Mouse (Mus musculus): ENCODE data around the gene Ggta1. TPM values are rescaled to one million over a fixed set of nuclear protein-coding genes. Genes with fewer than 3 reads are reported as not detected.

Ggta1 gene
- polyA plus RNA-seq, 1 experiment, result 6.1 TPM

DNA sequence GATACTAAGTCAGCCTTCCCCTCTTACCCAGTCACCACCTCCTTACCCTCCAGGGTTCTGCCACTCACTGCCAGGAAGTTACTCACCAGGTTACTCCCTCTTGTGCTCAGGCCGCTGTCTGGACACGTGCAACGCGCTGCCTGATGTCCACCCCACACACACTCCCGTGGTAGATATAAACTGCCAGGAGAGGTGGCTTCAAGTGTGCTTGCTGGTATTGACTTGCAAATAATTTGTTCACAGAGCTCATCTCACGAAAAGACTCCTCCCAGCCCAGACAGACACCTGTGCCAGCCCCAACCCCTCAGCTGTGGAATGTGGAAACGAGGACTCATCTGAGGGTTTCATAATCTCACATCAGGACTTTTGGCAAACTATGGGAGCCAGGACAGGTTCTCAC is 17.4 kb downstream of the Ggta1 start:
- Histone ChIP-seq H3K4me3 (ENCODE audit: insufficient read depth, low read depth, low read length) (no peak overlapping the region), H3K27me3 (replicated peaks; ENCODE audit: control insufficient read depth, insufficient read depth, low read length) (no peaks in the 10 kb centered on the region), H3K27ac (ENCODE audit: insufficient read depth, low read depth, low read length) (no peak overlapping the region), H3K4me1 (ENCODE audit: control insufficient read depth, insufficient read depth, low read length) (0 out of 2 replicates have a peak, but pooled peaks cover 3% of the 10 kb centered on the region), H3K36me3 (ENCODE audit: control insufficient read depth, insufficient read depth, low read length) (no peaks in the 10 kb centered on the region)
- DNase-seq, result no peak
- 55% methylated on average over 7 of the region's 7 CpGs for WGBS
- TF ChIP-seq POLR2A (IDR thresholded peaks at IDR 0.05; ENCODE audit: low read depth, low read length) (no peak), CTCF (conservative IDR thresholded peaks at IDR 0.05; ENCODE audit: insufficient read depth, insufficient read length, low read depth, low read length) (no peak)

DNA sequence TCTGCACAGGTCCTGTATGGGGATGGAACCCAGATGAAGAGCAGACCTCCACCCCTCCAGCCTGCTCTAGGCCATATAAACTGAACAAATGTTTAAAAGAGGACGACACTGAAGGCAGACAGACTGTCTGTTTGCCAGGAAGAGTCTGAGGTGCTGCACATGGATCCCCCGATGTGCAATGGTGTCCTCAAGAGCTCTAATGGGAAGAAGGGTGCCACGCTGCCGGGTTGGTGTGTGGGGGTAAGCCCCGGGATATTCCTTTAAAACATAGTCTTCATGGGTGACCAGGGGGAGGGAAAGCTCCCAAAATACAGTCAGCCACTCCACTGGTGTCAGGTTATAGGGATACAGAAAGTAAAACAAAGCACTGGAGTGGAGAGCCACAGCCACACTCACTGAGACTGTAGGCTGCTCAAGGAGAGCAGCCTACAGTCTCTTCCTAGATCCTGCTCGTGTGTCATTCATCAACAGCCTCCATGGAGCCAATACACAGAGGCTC is 18.2 kb downstream of the Ggta1 start:
- DNase-seq, result no peak
- Histone ChIP-seq H3K36me3 (ENCODE audit: control insufficient read depth, insufficient read depth, low read length) (no peaks in the 10 kb centered on the region), H3K27me3 (replicated peaks; ENCODE audit: control insufficient read depth, insufficient read depth, low read length) (no peaks in the 10 kb centered on the region), H3K4me1 (ENCODE audit: control insufficient read depth, insufficient read depth, low read length) (0 out of 2 replicates have a peak, but pooled peaks cover 3% of the 10 kb centered on the region), H3K4me3 (ENCODE audit: insufficient read depth, low read depth, low read length) (no peak overlapping the region), H3K27ac (ENCODE audit: insufficient read depth, low read depth, low read length) (peak overlapping the region; percentile 34; the same call in 1 of the 2 replicates)
- no peak for TF ChIP-seq CTCF (conservative IDR thresholded peaks at IDR 0.05; ENCODE audit: insufficient read depth, insufficient read length, low read depth, low read length)
- TF ChIP-seq POLR2A (IDR thresholded peaks at IDR 0.05; ENCODE audit: low read depth, low read length), result no peak
- 37% methylated on average over 6 of the region's 6 CpGs for WGBS

DNA sequence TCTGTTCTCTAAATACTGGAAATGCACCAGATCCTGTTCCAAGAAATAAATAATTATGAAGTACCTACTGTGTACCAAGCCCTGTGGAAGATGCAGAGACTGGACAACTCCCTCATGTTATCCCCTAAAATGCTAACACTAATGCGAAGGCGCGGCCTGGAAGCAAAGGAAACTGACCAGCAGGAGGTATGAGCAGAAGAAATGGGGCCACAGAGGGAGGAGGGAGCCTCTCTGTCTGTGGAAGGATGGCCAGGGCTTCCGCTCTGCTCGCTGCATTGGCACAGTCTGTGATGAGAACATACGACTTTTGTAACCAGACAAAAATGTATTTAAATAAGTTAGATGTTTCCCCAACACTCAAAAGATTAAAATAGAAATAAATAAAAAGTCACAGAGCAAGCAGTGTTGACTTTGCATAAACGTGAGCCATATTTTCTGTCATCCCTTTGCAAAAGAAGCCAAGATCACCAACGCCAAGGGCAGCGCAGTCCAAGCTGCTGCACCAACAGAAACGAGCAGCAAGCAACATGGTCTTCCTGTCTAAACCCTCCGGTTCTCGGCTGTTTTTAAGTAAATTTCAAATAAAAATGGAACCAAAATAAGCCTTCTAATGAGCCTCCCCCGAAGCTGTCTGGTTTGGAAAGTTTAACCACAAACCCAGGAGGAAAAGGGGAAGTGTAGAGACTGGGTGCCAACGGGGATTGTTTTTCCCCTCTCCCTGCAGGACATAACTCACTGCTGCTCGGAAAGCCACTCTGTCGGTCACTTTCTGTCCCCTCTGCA is 18.9 kb downstream of the Ggta1 start:
- H3K27me3 ChIP-seq (replicated peaks; ENCODE audit: control insufficient read depth, insufficient read depth, low read length), result no peaks in the 10 kb centered on the region
- no peak for DNase-seq
- no peak overlapping the region for H3K4me3 ChIP-seq (ENCODE audit: insufficient read depth, low read depth, low read length)
- H3K27ac ChIP-seq (ENCODE audit: insufficient read depth, low read depth, low read length), result peak overlapping the region; percentile 34; the same call in 1 of the 2 replicates
- no peaks in the 10 kb centered on the region for H3K36me3 ChIP-seq (ENCODE audit: control insufficient read depth, insufficient read depth, low read length)
- 43% methylated on average over 16 of the region's 16 CpGs for WGBS
- TF ChIP-seq POLR2A (IDR thresholded peaks at IDR 0.05; ENCODE audit: low read depth, low read length), result no peak
- TF ChIP-seq CTCF (conservative IDR thresholded peaks at IDR 0.05; ENCODE audit: insufficient read depth, insufficient read length, low read depth, low read length), result no peak
- H3K4me1 ChIP-seq (ENCODE audit: control insufficient read depth, insufficient read depth, low read length), result 0 out of 2 replicates have a peak, but pooled peaks cover 3% of the 10 kb centered on the region

DNA sequence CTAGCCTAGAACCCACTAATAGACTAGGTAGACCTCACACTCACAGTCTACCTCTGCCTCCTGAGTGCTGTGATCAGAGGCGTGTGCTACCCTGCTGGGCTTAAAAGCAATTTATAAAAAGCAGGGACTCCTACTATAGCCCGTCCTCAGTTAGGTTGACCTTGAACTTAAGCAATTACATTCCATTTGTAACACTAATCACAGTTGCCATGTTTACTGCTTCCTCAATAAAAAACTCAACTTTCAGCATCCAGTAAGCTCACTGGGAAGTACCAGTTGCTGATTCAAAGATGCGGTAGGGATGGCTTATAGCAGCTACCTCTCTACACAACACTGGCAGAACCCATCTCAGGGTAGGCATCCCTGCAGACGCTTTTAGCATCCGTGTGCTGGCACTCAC is 19.7 kb downstream of the Ggta1 start:
- H3K27me3 ChIP-seq (replicated peaks; ENCODE audit: control insufficient read depth, insufficient read depth, low read length), result no peaks in the 10 kb centered on the region
- H3K27ac ChIP-seq (ENCODE audit: insufficient read depth, low read depth, low read length), result no peak overlapping the region
- no peak for TF ChIP-seq CTCF (conservative IDR thresholded peaks at IDR 0.05; ENCODE audit: insufficient read depth, insufficient read length, low read depth, low read length)
- TF ChIP-seq POLR2A (IDR thresholded peaks at IDR 0.05; ENCODE audit: low read depth, low read length), result no peak
- 68% methylated on average over 5 of the region's 5 CpGs for WGBS
- no peak overlapping the region for H3K4me3 ChIP-seq (ENCODE audit: insufficient read depth, low read depth, low read length)
- 0 out of 2 replicates have a peak, but pooled peaks cover 3% of the 10 kb centered on the region for H3K4me1 ChIP-seq (ENCODE audit: control insufficient read depth, insufficient read depth, low read length)
- H3K36me3 ChIP-seq (ENCODE audit: control insufficient read depth, insufficient read depth, low read length), result no peaks in the 10 kb centered on the region
- DNase-seq, result no peak

DNA sequence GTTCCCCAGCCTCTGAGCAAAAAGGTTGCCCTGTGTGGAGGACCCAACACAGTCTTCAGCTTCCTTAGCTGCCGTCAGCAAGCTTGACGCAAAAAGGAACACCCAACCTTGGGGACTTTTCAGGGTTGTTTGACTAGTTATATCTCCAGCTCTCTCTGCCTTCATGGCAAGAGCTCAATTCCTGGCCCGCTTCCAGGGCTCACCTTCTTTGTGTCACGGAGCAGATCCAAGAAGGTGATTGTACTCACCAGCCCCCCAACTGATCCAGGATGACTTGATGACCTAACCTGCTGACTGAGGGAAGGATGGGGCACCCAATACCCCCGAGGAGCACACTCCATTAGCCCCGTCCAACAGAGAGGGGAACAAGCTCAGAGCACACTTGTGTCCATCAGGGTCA is 21.0 kb downstream of the Ggta1 start:
- Histone ChIP-seq H3K27ac (ENCODE audit: insufficient read depth, low read depth, low read length) (no peak overlapping the region), H3K4me1 (ENCODE audit: control insufficient read depth, insufficient read depth, low read length) (0 out of 2 replicates have a peak, but pooled peaks cover 3% of the 10 kb centered on the region), H3K36me3 (ENCODE audit: control insufficient read depth, insufficient read depth, low read length) (no peaks in the 10 kb centered on the region), H3K4me3 (ENCODE audit: insufficient read depth, low read depth, low read length) (no peak overlapping the region), H3K27me3 (replicated peaks; ENCODE audit: control insufficient read depth, insufficient read depth, low read length) (no peaks in the 10 kb centered on the region)
- WGBS, result 79% methylated on average over 6 of the region's 6 CpGs
- no peak for TF ChIP-seq POLR2A (IDR thresholded peaks at IDR 0.05; ENCODE audit: low read depth, low read length)
- TF ChIP-seq CTCF (conservative IDR thresholded peaks at IDR 0.05; ENCODE audit: insufficient read depth, insufficient read length, low read depth, low read length), result no peak
- DNase-seq, result no peak

DNA sequence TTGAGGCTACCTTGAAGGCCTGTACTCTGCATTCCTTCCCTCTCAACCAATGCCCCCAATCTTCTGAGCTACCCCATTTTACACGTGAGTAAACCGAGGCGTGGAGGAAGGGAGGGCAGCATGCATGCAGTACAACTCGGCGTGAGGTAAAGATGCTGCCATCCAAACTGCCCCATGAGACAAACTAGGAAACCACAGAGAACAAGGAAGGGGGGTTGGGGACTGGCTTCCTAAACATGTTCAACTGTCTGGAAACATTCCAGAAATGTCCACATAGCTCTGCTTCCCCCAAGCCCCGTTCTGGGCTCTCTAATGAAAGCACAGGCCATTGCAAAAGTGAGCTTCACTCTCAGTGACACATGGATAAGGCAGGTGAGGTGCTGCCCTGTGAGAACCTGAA is 21.6 kb downstream of the Ggta1 start:
- no peak overlapping the region for H3K27ac ChIP-seq (ENCODE audit: insufficient read depth, low read depth, low read length)
- H3K27me3 ChIP-seq (replicated peaks; ENCODE audit: control insufficient read depth, insufficient read depth, low read length), result no peaks in the 10 kb centered on the region
- DNase-seq, result no peak
- H3K36me3 ChIP-seq (ENCODE audit: control insufficient read depth, insufficient read depth, low read length), result no peaks in the 10 kb centered on the region
- 65% methylated on average over 6 of the region's 6 CpGs for WGBS
- H3K4me3 ChIP-seq (ENCODE audit: insufficient read depth, low read depth, low read length), result no peak overlapping the region
- 0 out of 2 replicates have a peak, but pooled peaks cover 3% of the 10 kb centered on the region for H3K4me1 ChIP-seq (ENCODE audit: control insufficient read depth, insufficient read depth, low read length)
- TF ChIP-seq POLR2A (IDR thresholded peaks at IDR 0.05; ENCODE audit: low read depth, low read length), result no peak
- no peak for TF ChIP-seq CTCF (conservative IDR thresholded peaks at IDR 0.05; ENCODE audit: insufficient read depth, insufficient read length, low read depth, low read length)

DNA sequence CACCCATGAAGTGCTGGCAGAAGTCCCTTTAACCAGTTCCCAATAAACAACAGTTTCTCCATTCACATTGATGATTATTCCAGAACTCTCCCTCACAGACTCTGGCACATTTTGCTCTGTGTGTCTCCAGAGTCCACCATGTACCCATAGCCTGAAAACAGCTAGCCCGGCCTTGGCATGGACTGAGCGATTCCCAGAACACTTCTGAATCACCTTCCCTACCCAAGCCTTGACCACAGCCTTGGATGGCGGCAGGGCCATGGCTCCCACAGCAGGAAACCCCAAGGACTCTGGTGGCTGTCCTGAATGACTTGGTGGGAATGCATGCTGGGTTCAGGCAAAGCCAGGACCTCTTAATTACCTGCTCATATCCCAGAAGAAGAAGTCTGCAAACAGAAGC is 22.6 kb downstream of the Ggta1 start:
- H3K36me3 ChIP-seq (ENCODE audit: control insufficient read depth, insufficient read depth, low read length), result no peaks in the 10 kb centered on the region
- TF ChIP-seq POLR2A (IDR thresholded peaks at IDR 0.05; ENCODE audit: low read depth, low read length), result no peak
- no peak for TF ChIP-seq CTCF (conservative IDR thresholded peaks at IDR 0.05; ENCODE audit: insufficient read depth, insufficient read length, low read depth, low read length)
- H3K4me1 ChIP-seq (ENCODE audit: control insufficient read depth, insufficient read depth, low read length), result 0 out of 2 replicates have a peak, but pooled peaks cover 3% of the 10 kb centered on the region
- H3K4me3 ChIP-seq (ENCODE audit: insufficient read depth, low read depth, low read length), result no peak overlapping the region
- WGBS, result 92% methylated on average over 3 of the region's 3 CpGs
- H3K27ac ChIP-seq (ENCODE audit: insufficient read depth, low read depth, low read length), result no peak overlapping the region
- DNase-seq, result no peak
- H3K27me3 ChIP-seq (replicated peaks; ENCODE audit: control insufficient read depth, insufficient read depth, low read length), result no peaks in the 10 kb centered on the region
